Mouse (Mus musculus) B cell, adult (primary cell): ENCODE results near the gene Dusp5. TPM values are rescaled to one million over a fixed set of nuclear protein-coding genes. Genes with fewer than 3 reads are reported as not detected.

ENCODE experiments used
- total RNA-seq: library from RNA; stranded (reverse); gene quantifications from 4 replicates; pipeline ENCODE4 v1.2.4, GENCODE M21; 2023; ENCODE audit not compliant: inconsistent age

The Dusp5 gene
- total RNA-seq, result 80.5 to 94.4 TPM (median 89.0 TPM) in 4 replicates

DNA sequence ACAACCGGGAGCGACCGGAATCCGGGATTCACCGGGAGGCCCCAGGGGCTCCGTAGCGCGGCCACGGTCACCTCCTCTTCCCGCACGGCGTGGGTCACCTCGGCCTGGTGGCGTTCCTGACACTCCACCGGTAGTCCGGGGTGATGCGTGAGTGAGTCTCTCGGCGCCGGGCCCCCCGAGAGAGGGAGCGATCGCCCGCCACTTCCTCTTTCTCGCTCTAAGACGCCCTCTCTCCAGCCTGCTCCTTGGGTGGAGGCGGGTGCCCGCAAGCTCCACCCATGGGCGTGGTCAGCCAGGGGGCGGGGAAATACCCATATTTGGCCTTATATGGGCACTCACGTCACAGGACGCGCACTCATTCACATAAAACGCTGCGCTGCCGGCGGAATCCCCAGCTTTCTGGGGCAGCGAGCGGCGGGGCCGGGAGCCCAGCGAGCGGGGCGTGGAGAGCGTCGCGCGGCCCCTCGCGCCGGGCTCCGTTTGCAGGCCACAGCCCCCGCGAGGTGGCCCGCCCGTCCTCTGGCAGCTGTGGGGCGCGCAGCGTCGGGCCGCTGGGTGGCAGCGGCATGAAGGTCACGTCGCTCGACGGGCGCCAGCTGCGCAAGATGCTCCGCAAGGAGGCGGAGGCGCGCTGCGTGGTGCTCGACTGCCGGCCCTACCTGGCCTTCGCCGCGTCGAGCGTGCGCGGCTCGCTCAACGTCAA lies at the start of gene Dusp5:
Dusp5 (plus strand) TSS at position 358 of the 703 bp plus-strand sequence.

DNA sequence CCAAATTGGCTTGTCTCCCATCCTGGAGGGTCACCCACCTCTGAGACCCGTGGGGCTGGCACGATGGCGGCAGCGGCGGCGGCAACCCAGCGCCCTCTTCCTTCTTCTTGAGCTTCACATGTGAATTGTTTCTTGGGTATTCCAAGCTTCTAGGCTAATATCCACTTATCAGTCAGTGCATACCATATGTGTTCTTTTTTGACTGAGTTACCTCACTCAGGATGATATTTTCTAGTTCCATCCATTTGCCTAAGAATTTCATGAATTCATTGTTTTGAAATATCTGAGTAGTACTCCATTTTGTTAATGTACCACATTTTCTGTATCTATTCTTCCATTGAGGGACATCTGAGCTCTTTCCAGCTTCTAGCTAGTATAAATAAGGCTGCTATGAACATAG lies 60.1 kb downstream of the Dusp5 start, which contains the start of gene Nutf2-ps1:
Nutf2-ps1 (minus strand) TSS at position 101 of the 400 bp plus-strand sequence.

Other genes starting within 250 kb of the Dusp5 start
- gene Mxi1, start 218.6 kb upstream of the Dusp5 start, total RNA-seq, result 11.5 to 14.4 TPM (median 12.7 TPM) in 4 replicates
- not detected in 4 replicates for gene Gm10197, start 157.3 kb upstream of the Dusp5 start, total RNA-seq
- gene Smndc1, start 138.5 kb upstream of the Dusp5 start, total RNA-seq, result 107 to 118 TPM (median 110 TPM) in 4 replicates
- gene Nutf2-ps1, start 60.0 kb downstream of the Dusp5 start, total RNA-seq, result 19.2 to 47.5 TPM (median 25.7 TPM) in 4 replicates
- gene Smc3, start 71.3 kb downstream of the Dusp5 start, total RNA-seq, result 52.1 to 60.8 TPM (median 55.6 TPM) in 4 replicates
- not detected in 4 replicates for gene Rbm20, start 148.2 kb downstream of the Dusp5 start, total RNA-seq